Mouse (Mus musculus) thymus, adult 2 months (tissue): ENCODE measurements around the gene Aff1. TPM values are rescaled to one million over a fixed set of nuclear protein-coding genes. Genes with fewer than 3 reads are reported as not detected.

ENCODE experiments used
- DNase-seq: peaks from one replicate; pipeline ENCODE4 v3.0.0; 2021
- H3K27ac ChIP-seq: fragments of 200-500 bp; 2 replicates; pipeline ENCODE4 v1.5.1; 2012; ENCODE audit warnings: low read length, control low read depth; ENCODE audit not compliant: control insufficient read depth, insufficient read depth
- H3K27me3 ChIP-seq: fragments of 200-500 bp; 2 replicates; pipeline ENCODE4 v1.6.1; 2012; ENCODE audit warnings: mild to moderate bottlenecking, low read length, moderate library complexity, mixed read lengths; ENCODE audit not compliant: control insufficient read depth, insufficient read depth
- H3K36me3 ChIP-seq: fragments of 200-500 bp; 2 replicates; pipeline ENCODE4 v1.6.1; 2012; ENCODE audit warnings: mild to moderate bottlenecking, low read length, moderate library complexity; ENCODE audit not compliant: control insufficient read depth, insufficient read depth
- H3K4me1 ChIP-seq: fragments of 200-500 bp; replicated peaks from 2 replicates; pipeline ENCODE4 v1.6.1; 2012; ENCODE audit warnings: low read length; ENCODE audit not compliant: control insufficient read depth, insufficient read depth
- H3K4me3 ChIP-seq: fragments of 200-500 bp; 2 replicates; pipeline ENCODE4 v1.5.1; 2012; ENCODE audit warnings: mild to moderate bottlenecking, low read length, control low read depth, moderate library complexity; ENCODE audit not compliant: control insufficient read depth, insufficient read depth
- CTCF ChIP-seq: fragments of 200-500 bp; IDR thresholded peaks from 2 replicates; pipeline ENCODE4 v1.5.1; 2012; ENCODE audit warnings: mild to moderate bottlenecking, control low read depth, low read length, moderate library complexity, borderline replicate concordance; ENCODE audit not compliant: control insufficient read depth, poor library complexity, insufficient read depth; ENCODE audit errors: extremely low read depth
- POLR2A ChIP-seq: fragments of 200-500 bp; IDR thresholded peaks from 2 replicates; pipeline ENCODE4 v1.6.1; 2012; ENCODE audit warnings: mild to moderate bottlenecking, low read length, control low read depth, moderate library complexity; ENCODE audit not compliant: control insufficient read depth, poor library complexity, insufficient read depth; ENCODE audit errors: extremely low read depth
- WGBS: fragments of 180-500 bp; shearing (Covaris S2); methylation state at CpG from one replicate; pipeline ENCODE4 v1.1.7; 2018; 5-methylcytosine and 5-hydroxymethylcytosine counted together
- polyA plus RNA-seq: library from polyadenylated mRNA; depleted of rRNA; stranded (reverse); fragments of >200 nt; gene quantifications from 2 replicates; pipeline ENCODE4 v1.2.3, GENCODE M21; 2012

Gene Aff1
- polyA plus RNA-seq, 1 experiment: 49.1 TPM

DNA sequence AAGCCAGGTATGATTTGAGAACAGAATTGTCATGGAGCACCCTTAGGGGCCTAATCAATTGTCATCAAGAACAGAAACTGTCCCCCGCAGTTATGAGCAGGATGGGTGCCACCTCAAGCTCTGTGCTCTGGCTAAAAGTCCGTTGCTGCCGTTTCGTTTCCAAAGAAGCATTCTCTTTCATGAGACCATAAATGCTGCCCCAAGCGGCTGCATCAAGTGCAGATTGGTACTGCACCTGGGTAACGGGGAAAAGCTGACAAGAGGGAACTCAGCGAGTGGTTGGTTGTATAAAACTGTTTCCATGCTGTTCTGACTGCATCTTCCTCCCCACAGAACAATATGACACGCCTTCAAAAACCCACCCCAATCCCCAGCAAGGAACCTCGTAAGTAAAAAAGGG, 126.4 kb downstream of the Aff1 start:
- Histone ChIP-seq H3K27me3 (no peaks in the 10 kb centered on the region), H3K4me1 (peaks cover 25% of the 10 kb centered on the region), H3K27ac (no peak overlapping the region), H3K4me3 (no peak overlapping the region), H3K36me3 (peaks cover 40% of the 10 kb centered on the region)
- TF ChIP-seq CTCF (no peak), POLR2A (no peak)
- DNase-seq: no peak
- 94% methylated on average over 9 of the region's 9 CpGs for WGBS

DNA sequence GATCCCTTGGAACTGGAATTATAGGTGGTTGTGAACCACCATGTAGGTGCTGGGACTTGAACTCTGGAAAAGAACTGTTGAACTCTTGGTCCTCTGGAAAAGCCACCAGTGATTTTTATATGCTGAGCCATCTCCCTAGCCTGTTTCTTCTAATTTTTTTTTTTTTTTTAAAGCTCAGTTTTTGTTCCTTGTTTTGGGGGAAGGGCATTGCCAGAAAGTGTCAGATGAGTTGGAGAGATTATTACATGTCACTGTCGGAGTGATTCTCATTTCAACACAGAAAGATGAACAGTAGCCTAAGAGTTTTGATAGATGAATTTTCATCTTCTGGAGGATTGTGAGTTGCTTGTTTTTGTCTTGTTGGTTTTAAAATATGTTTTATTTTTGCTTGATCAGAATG, 127.5 kb downstream of the Aff1 start:
- peaks cover 31% of the 10 kb centered on the region for H3K36me3 ChIP-seq
- 94% methylated on average over 1 of the region's 1 CpGs for WGBS
- H3K4me3 ChIP-seq: no peak overlapping the region
- DNase-seq: no peak
- H3K27me3 ChIP-seq: no peaks in the 10 kb centered on the region
- peaks cover 25% of the 10 kb centered on the region for H3K4me1 ChIP-seq
- H3K27ac ChIP-seq: no peak overlapping the region
- no peak for TF ChIP-seq POLR2A
- TF ChIP-seq CTCF: no peak

DNA sequence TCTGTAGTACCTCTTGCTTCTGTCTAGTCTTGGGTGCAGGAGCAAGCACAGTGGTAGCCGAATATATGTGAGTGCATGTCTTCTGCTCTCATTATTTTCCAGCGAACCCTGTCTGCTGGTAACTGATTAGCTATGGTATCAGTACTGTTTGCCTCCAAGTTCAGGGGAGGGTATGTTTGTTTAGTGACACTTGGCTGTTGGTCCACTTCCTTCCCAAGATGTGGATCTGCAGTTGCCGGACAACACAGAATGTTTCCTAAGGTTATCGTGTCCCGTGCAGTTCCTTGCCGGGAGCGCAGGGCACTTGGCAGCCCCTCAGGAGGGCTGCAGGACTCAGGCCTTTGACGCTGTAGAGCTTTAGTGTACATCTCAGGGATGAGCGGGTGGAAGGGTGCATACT, 128.9 kb downstream of the Aff1 start:
- Histone ChIP-seq H3K4me1 (peaks cover 25% of the 10 kb centered on the region), H3K36me3 (peaks cover 25% of the 10 kb centered on the region), H3K27me3 (no peaks in the 10 kb centered on the region), H3K4me3 (no peak overlapping the region), H3K27ac (peak overlapping the region; percentile 86)
- TF ChIP-seq POLR2A (no peak), CTCF (no peak)
- no peak for DNase-seq
- 95% methylated on average over 9 of the region's 9 CpGs for WGBS

DNA sequence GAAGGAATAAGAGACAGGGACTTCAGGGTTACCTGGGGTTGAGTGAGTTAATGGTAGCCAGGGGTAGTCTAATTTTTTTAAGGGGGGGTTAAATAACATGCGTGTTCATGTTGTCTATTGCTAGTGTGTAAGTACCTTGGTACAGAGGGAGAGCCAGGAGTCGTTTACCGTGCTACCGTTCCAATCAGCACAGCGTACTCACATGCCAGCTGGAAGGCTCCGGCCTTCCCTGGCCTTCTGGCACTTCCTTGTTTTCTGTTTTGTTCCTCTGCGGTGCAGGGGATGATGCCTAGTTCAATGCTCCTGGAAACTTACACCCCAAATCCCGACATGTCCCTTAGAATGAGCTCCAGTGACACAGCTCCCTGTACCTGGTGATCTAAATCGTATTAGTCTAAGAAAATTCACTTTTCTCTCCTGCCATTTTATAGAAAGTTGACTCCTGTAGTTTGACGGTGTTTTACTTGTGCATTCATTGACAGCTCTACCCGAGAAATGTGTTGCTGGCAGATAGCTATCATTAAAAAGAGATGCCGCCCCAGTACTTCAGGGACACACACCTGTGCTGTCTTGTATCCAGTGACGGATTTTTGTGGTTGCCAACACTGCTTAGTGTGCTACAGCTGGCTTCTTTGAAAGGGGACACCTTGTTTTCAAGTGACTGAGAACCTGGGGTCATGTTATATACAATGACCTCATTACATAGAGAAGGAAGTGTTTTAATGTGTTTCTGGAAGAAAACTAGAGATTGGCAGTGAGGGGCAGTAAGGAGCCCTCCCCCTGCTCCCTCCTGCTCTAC, 129.5 kb downstream of the Aff1 start:
- WGBS: 64% methylated on average over 13 of the region's 13 CpGs
- H3K27ac ChIP-seq: peak overlapping the region; percentile 86

DNA sequence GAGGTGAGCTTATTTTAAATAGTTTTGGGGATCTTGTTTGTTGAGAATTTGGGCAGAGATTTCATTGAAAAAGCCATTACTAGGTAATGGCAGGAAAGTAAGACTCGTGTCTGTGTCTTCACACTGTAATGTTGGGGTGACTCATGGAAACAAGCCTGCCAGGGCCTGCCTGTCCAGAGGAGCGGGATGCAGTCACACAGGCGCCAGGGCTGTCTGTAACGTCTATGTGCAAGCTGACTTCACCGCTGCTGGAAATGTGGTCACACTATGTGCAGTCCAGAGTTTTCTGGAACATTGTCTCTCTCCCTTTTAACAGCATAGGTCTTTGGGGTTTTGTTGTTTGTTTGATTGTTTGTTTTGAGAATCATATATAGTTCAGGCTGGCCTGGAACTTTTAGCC, 130.8 kb downstream of the Aff1 start:
- WGBS: 95% methylated on average over 5 of the region's 5 CpGs
- H3K27ac ChIP-seq: no peak overlapping the region
- H3K36me3 ChIP-seq: peaks cover 36% of the 10 kb centered on the region
- no peak overlapping the region for H3K4me3 ChIP-seq
- no peak for DNase-seq
- no peaks in the 10 kb centered on the region for H3K27me3 ChIP-seq
- TF ChIP-seq CTCF (no peak), POLR2A (no peak)
- peaks cover 24% of the 10 kb centered on the region for H3K4me1 ChIP-seq

More for the DNA sequence above, 129.5 kb downstream of the Aff1 start:
- DNase-seq: peak; percentile 52
- Histone ChIP-seq H3K4me3 (no peak overlapping the region), H3K4me1 (peaks cover 25% of the 10 kb centered on the region), H3K36me3 (peaks cover 28% of the 10 kb centered on the region), H3K27me3 (no peaks in the 10 kb centered on the region)
- TF ChIP-seq POLR2A (no peak), CTCF (no peak)

DNA sequence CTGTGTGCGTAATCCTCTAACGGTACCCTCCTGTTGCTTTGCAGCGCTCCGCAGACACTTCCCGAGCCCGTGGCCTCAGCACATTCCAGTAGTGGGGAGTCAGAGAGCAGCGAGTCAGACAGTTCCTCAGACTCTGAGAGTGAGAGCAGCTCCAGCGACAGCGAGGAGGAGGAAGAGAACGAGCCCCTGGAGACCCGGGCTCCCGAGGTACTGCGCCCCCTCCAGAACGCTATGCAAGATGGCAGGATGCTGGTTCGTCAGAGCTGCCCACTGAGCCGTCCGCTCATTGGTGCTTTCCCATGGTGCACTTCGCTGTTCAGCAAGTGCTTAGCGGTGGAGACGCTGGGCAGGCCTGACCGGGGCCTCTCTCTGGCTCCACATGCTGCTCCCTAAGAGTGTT, 136.1 kb downstream of the Aff1 start:
- DNase-seq: no peak
- Histone ChIP-seq H3K27ac (no peak overlapping the region), H3K27me3 (no peaks in the 10 kb centered on the region), H3K4me3 (no peak overlapping the region), H3K36me3 (peaks cover 69% of the 10 kb centered on the region), H3K4me1 (no peaks in the 10 kb centered on the region)
- no peak for TF ChIP-seq POLR2A
- no peak for TF ChIP-seq CTCF
- WGBS: 97% methylated on average over 21 of the region's 21 CpGs
